Mouse (Mus musculus) thymus, postnatal 36 days (tissue): Measurements from ENCODE around the gene Rab8b.
"Not testable (repeated sequence)": the region's sequence is repeated elsewhere in the genome, so short reads cannot be mapped to it uniquely, and the experiment has no call there.

Source experiments
- DNase-seq, 2 experiments: peaks; one replicate each; pipeline ENCODE4 v3.0.0; 2022; ENCODE audit warnings: mixed read lengths in 2 of 2

Gene Rab8b

GRCm38 (mm10) chr9:66917216-66917891 lies 2.1 kb downstream of the Rab8b start:
- no peak for DNase-seq

GRCm38 (mm10) chr9:66915869-66916785 lies 3.4 kb downstream of the Rab8b start:
- DNase-seq: peak in 1 of 2 experiments; percentile 23

- peak; percentile 32 to 40 for DNase-seq
Observed at GRCm38 (mm10) chr9:66915401-66915800, 4.1 kb downstream of the Rab8b start.

- no peak for DNase-seq
Observed at GRCm38 (mm10) chr9:66914540-66914939, 4.9 kb downstream of the Rab8b start.

GRCm38 (mm10) chr9:66913254-66913934 lies 6.1 kb downstream of the Rab8b start:
- not testable (repeated sequence) for DNase-seq

- no peak for DNase-seq
Observed at GRCm38 (mm10) chr9:66912304-66912703, 7.2 kb downstream of the Rab8b start.

- no peak for DNase-seq
Observed at GRCm38 (mm10) chr9:66910677-66911076, 8.8 kb downstream of the Rab8b start.

- no peak for DNase-seq
Observed at GRCm38 (mm10) chr9:66909922-66910321, 9.6 kb downstream of the Rab8b start.

- no peak for DNase-seq
Observed at GRCm38 (mm10) chr9:66907746-66908397, 11.6 kb downstream of the Rab8b start.

GRCm38 (mm10) chr9:66907126-66907525 lies 12.4 kb downstream of the Rab8b start:
- DNase-seq: no peak

- no peak for DNase-seq
Observed at GRCm38 (mm10) chr9:66905990-66906389, 13.5 kb downstream of the Rab8b start.

GRCm38 (mm10) chr9:66899526-66899925 lies 20.0 kb downstream of the Rab8b start:
- no peak for DNase-seq

- no peak for DNase-seq
Observed at GRCm38 (mm10) chr9:66899072-66899471, 20.4 kb downstream of the Rab8b start.

- DNase-seq: no peak
Observed at GRCm38 (mm10) chr9:66897851-66898250, 21.6 kb downstream of the Rab8b start.

- no peak for DNase-seq
Observed at GRCm38 (mm10) chr9:66896951-66897350, 22.5 kb downstream of the Rab8b start.

GRCm38 (mm10) chr9:66895995-66896394 lies 23.5 kb downstream of the Rab8b start:
- DNase-seq: no peak

- DNase-seq: no peak
Observed at GRCm38 (mm10) chr9:66895035-66895779, 24.3 kb downstream of the Rab8b start.

GRCm38 (mm10) chr9:66894421-66894820 lies 25.1 kb downstream of the Rab8b start:
- no peak for DNase-seq

GRCm38 (mm10) chr9:66892456-66892855 lies 27.0 kb downstream of the Rab8b start:
- not testable (repeated sequence) for DNase-seq

- no peak for DNase-seq
Observed at GRCm38 (mm10) chr9:66887960-66888610, 31.4 kb downstream of the Rab8b start.

GRCm38 (mm10) chr9:66887301-66887902 lies 32.1 kb downstream of the Rab8b start:
- DNase-seq: no peak
